Mouse (Mus musculus) adrenal gland, postnatal 10 days (tissue): Measurements from ENCODE around the gene Six2. TPM values are rescaled to one million over a fixed set of nuclear protein-coding genes. Genes with fewer than 3 reads are reported as not detected.
"Not testable (repeated sequence)": the region's sequence is repeated elsewhere in the genome, so short reads cannot be mapped to it uniquely, and the experiment has no call there.

Experiments used
- DNase-seq: peaks from one replicate; pipeline ENCODE4 v3.0.0; 2021; ENCODE audit warnings: mixed read lengths
- total RNA-seq, 2 experiments: library from RNA; stranded (reverse); gene quantifications; 2 replicates each; pipeline ENCODE4 v1.2.3; 2021

Six2 gene
- total RNA-seq, 2 experiments from 2014 or later: 0.36 TPM; not detected in 1

DNA sequence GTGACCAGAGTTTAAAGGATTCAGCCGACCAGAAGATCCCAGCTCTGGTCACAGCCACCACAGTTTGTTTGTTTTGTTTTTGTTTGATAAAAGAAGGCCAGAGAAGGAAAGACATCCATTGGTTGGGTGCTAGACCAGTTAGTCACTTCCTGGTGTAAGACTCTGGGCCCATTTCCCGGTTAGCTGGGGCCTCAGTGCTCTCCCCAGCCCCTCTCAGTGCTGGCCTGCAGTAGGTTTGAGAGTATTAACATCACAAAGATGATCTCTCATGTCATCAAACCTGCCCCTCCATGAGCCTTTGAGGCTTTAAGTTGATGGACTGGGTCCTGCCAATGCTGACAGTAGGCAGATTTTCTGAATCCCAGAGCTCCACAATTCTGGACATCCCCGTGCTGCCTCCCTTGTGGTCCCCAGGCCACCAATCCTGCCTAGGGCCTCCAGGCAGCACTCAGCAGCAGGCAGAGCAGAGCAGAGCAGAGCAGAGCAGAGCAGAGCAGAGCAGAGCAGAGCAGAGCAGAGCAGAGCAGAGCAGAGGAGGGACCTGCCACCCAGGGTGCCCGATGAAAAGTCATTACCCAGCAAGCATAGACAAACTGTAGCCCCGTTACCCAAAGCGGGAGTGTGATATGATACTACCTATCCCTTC lies 2.4 kb upstream of the Six2 start:
- no peak for DNase-seq

- DNase-seq: no peak
These were observed 1.8 kb upstream of the Six2 start for GRCm38 (mm10) chr17:85689807-85690319.

DNA sequence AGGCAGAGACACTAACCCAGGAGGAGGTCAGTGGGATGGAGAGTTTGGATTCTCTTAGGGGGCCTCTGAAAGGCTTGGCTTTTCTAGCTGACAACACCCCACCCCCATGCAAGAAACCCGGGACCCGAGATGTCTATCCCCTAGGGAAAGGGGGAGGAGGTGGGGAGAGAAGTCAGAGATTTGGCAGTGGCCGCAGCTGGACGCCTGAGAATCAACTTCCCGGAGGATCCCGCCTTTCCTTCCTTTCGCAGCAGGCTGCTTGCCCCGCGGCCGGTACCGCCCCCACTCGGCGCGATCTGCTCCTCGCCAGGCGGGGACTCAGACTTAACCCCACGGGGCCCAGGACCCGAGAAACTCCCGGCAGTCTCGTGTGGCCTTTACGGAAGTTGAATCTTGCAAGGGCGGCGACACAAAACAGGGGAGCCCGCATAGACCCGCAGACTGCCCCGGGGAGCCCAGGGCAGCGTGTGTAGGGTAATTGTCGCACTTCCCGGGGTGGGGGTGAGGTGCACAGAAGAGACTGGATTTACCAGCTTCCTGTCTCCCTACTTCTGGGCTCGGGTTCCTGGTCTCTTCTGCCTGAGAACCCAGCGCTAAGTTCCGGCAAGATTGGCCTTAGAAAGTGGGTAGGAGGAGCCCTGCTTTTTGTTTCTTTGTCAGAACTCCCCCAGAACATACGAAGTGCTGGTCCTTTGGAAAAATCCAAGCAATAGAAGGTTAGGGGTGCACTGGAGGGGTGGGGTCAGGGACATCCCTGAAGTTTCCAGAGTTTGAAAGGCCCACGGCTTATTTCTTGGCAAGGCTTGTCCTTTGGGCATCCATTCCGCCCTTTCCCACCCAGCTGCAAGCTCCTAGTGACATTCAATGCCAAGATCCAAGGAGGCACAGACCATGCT lies 1.1 kb upstream of the Six2 start:
- peak; percentile 37 for DNase-seq

- DNase-seq: peak; percentile 22
These were observed 446 bp downstream of the Six2 start for GRCm38 (mm10) chr17:85687421-85688235.

DNA sequence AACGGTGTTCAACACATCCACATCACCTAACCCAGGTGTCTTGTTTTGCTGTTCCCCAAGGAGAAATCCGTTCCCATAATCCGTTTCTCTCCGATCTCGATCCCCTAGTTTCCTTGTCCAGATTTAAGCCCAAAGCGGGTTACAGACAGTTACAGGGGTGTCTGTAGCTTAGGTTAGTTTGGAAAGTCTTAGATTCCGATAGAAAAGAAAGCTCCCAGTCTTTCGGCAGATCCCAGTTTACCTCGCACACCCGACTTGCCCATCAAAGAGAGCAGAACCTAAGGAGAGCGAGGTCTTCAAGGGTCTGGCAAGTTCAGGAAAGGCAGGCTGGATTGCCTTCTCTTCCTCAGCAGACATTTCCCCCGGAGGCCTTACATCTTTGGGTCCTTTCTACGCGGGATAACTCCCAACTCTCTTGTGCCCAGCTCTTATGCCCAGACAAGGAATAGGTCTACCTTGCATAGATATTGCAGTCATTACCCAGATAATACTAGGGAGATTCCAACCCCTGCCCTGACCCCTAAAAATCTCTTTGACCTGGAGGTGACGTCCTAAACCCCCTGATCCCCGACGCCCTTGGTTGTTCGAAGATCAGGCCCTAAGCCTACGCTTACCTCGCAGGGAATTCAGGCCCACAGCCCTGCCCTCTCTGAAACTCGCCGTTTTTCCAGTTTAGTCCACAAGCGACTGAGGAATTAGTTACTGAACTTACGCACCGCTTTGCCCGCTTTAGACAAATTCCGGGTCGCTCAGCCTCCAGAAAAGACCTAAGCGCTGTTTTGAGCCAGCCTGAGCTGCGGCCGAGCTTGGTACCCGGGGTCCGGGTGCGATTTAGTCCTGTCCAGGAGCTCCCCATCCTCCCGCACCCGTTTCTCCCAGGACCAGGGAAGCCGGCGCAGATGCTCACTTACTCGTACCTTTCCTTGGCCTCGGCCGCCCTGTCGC lies 1.3 kb downstream of the Six2 start:
- DNase-seq: no peak

DNA sequence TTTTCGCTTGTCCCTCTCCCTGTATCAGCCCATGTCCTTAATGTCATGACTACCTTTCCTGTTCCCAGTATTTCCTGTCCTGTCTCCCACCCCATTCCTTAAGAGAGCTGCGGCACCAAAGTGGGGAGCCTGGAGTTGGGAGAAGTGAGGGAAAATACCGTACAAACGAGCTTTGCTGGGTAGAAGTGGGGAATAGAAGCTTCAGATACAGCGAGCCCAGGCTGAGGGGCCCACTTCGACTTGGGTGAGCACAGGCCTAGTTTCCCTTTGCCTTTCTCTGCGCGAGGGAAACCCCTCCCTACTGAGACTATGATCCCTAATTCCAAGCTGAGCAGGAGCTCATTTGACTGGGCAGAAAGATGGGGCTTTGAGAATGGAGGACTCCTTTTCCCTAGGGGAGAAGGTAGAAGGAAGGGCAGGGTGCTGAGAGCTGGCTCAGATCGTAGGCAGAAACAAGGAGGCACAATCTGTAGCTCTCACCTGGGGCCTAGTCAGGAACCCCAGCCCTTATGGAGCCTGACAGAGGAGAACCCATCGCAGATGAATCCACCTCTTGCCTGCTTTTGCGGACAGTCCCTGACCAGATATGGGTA lies 2.3 kb downstream of the Six2 start:
- DNase-seq: no peak

DNA sequence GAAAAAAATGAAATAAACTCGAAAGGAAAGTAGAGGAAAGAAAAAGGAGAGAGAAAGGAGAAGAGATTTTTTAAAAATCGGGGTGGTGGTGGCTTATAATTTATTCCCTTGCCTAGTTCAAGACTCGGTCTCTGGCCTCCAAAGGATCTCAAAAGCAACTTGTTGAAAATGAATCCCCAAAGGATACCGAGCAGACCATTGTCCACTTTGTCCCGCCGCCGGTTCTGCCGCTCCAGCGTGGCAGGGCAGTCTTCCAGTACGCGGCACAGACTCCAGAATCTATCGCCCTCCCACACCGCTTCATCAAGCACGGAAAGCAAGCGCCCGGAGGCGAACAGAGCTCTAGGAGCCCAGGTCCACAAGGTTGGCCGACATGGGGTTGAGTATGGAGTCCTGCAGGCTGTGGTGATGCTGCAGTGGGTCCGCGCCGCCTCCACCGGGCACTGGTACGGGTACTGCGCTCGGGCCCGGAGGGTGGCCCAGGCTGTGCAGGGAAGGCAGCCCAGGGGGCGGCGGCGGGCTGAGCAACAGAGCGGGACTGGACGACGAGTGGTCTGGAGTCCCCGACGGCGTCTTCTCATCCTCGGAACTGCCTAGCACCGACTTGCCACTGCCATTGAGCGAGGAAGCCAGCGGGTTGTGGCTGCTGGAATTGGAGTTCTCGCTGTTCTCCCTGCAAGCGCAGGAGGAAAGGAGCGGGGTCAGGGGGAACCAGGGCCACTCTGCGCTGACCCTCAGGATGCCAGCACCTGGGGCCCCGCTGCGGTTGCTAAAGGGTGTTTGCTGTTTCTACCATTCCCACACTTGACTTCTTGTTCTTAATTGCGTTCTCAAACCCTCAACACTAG lies 3.0 kb downstream of the Six2 start:
- no peak for DNase-seq

- not testable (repeated sequence) for DNase-seq
These were observed 3.6 kb downstream of the Six2 start for GRCm38 (mm10) chr17:85684436-85684835.

DNA sequence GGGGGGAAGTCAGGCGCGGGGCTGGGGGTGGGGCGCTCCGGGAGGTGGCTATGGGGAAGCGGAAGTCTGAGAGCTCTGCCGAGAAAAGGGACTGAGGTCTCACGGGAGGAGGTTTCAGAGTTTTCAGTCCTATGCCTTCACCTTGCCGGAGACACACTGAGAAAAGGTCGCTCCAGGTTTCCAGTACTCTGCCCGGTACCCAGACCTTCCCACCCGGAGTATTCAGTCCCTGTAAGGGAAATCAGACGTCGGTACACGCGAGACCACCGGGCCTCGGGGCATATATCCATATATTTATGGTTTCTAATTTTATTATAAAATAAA lies 4.1 kb downstream of the Six2 start:
- DNase-seq: no peak

DNA sequence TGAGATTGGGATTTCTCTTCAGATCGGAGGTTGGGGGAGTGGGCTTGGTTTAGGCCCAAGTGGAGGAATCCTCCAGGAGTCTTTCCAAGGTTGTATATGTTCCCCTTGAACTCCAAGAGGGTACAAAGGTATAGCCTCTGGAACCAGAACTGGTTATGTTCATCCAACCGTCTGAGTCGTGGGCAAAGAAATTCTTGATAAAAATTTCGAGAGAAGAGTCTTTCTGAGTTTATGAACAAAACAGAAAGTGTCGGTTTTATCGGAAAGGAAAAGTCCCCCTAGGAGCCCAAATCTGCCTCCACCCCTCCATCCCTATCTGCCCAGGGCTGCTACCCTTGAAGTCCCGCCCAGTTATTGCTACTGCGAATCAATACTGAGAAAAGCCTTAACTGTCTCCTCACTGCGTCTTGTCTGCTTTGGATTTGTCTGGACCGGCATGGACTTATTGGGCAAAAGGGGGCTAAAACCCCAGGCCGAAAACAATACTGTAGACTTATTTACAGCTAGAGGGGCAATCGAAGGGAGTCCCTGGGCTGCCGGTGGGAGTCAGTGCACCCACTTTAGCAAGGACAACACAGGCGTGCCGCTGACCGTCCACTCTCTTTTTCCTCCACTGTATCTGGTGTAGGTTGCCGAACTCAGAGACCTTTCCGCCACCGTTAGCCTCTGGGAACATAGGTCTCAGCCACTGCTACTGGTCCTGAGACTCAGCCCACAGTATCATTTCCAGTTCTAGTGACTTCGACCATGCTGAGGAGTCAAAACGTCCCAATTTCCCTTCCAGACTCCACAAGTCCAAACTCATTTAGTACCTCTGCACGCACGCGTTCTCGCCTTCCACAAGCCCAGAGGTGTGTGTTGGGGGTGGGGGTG lies 4.7 kb downstream of the Six2 start:
- DNase-seq: no peak

- no peak for DNase-seq
These were observed 5.8 kb downstream of the Six2 start for GRCm38 (mm10) chr17:85682181-85682710.

DNA sequence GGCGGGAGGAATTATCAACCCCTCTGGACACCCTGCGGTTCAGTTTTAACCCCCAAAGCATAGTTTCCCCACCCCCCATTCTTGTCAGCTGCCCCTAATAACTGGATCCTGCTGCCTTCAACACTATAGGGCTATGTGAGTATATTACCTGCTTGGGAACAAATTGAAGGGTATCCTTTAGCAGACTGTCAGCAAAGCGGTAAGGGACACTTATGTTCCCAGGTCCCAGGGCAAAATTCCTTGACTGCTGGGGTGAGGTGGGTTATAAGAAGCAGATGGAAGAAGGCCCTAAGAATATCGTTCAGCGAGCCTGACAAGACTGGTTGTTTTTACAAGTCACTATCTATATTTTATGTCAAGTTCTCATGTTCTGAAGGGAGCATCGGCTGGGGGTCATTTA lies 6.3 kb downstream of the Six2 start:
- DNase-seq: no peak

- no peak for DNase-seq
These were observed 7.1 kb downstream of the Six2 start for GRCm38 (mm10) chr17:85680851-85681550.

DNA sequence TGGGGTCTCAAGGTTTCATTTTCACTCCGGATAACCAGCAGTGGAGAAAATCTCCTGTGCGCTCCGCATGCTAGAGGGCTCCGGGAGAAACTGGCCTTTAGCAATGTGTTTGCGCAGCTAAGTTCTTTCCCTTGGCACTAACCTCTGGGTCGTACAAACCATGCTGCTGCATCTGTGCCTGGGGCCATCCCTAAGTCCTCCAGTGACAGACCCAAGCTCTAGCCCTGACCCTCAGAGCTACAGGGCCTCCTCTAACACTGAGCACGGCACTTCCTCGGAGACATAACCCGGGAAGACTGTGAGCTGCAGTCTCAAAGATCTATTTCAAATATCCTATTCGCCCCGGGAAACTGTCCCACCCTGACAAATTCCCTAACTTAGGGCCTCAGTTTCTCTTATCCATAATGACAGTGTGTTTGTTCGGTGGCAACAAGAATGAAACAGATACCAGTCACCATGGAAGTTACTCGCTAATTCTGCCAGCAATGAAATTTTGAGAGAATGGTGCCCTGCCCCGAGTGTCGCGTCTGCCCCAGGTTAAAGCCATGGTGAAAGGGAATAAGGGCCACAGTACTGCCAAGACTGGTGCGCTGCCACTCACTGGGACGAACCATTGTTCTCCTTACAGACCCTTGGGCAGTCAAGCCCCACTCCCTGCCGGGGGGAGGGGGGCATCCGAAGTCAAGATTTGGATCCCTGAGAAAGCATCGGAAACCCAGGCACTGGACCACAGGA lies 7.8 kb downstream of the Six2 start:
- no peak for DNase-seq

DNA sequence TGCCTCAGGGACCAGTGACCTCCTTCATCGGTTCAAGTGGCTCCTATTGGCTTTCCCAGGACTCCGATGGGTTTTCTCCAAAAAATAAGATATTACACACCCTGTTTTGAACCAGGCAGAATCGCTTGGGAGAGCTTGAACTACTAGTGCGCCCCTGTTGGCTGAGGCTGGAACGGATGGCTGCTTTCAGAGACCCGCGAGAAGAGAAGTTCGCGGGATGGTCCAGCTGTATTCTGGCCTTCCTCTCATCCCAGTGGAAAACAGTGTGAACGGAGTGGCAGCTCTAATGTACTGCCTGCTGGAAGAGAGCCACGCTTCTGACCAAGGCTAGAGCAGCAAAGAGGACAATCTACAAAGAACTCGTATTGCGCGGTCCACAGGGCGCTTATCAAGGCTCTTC lies 8.4 kb downstream of the Six2 start:
- DNase-seq: no peak

DNA sequence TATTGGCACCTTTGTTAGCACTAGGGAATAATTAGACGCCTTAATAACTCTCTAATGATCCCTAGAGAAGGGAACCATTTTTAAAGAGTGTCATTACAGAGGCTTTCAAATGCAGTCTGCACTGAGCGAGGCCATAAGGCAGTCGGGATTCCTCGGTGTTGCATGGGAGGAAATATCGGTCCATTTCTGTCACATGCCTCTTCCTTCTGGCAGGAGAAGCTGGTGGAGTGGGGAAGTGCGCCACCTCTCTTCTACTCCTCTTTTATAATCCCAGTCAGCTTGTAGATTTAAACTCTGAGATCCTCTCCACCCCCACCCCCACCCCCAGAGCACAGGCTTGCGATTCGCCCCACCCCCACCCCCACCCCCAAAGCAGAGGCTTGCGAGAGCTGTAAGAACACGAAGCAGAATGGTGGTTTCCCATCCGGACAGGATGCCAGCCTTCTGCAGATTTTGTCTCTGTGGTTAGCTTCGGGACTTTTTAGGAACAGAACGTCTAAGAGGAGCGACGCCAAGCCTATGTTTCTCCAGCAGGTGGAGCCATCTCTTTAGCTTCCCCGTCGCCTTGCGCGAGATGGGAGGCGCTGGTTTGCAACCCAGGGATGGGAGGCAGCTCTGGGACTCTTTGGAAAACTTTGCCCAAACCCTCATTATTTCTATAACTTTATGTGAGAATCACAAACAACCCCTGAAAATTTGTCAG lies 23.3 kb downstream of the Six2 start:
- peak; percentile 81 for DNase-seq

DNA sequence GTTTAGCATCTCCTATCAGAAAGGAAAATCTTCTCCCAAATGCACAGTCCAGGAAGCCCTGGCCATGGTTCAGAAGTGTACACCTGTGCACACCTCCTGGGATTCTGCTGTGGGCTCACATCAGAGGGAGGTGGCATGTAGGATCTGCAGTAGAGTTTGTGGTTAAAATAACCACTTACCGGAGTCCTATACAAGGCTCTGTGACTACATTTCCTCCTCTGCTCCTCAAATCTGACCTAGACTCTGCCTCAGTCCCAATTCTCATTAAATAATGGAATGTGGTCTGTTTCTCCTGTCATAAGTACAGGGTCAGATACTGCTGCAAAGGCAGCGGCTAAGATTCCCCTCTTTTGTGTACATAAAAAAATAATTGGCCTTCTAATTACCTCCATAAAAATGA lies 23.9 kb downstream of the Six2 start:
- no peak for DNase-seq
